Mouse (Mus musculus): ENCODE measurements around the gene Cep78. TPM values are rescaled to one million over a fixed set of nuclear protein-coding genes. Genes with fewer than 3 reads are reported as not detected.

Gene Cep78
- polyA plus RNA-seq, 1 experiment from 2014 or later: 16.3 TPM

DNA sequence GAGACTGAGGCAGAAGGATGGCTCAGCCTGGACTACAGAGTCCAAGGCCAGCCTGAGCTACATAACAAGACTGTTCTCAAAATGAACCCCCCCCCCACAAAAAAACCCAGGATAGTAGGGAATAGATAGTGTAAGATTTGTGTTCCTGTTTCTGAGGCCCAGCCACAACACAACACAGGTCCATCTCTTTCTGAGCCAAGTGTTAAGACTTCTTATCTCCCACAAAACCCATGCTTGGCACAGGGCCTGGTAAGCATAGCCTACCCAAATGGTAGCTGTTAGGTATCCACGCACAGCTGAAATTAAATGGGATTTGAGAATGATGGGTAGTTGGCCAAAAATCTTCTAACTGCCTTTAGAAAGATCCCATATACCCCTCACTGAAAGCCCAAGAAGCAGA is 74.3 kb downstream of the Cep78 start:
- H3K9me3 ChIP-seq (replicated peaks; ENCODE audit: control insufficient read depth, low read length): no peaks in the 10 kb centered on the region
- peaks cover 12% of the 10 kb centered on the region for H3K36me3 ChIP-seq (ENCODE audit: control insufficient read depth, insufficient read depth, low read length)
- no peak overlapping the region for H3K27ac ChIP-seq (ENCODE audit: low read depth, low read length)
- ATAC-seq (replicated peaks; ENCODE audit: insufficient number of reproducible peaks, low FRiP score, low TSS enrichment): no peak
- WGBS (ENCODE audit: insufficient replicate concordance): 77% methylated on average over 1 of the region's 1 CpGs
- H3K4me3 ChIP-seq (ENCODE audit: low read depth, low read length): no peak overlapping the region
- H3K27me3 ChIP-seq (ENCODE audit: control insufficient read depth, insufficient read depth, low read length): no peaks in the 10 kb centered on the region
- H3K9ac ChIP-seq (ENCODE audit: low read depth, low read length): no peak overlapping the region
- no peaks in the 10 kb centered on the region for H3K4me1 ChIP-seq (ENCODE audit: control insufficient read depth, insufficient read depth, low read length)
- no peak overlapping the region for H3K4me2 ChIP-seq

DNA sequence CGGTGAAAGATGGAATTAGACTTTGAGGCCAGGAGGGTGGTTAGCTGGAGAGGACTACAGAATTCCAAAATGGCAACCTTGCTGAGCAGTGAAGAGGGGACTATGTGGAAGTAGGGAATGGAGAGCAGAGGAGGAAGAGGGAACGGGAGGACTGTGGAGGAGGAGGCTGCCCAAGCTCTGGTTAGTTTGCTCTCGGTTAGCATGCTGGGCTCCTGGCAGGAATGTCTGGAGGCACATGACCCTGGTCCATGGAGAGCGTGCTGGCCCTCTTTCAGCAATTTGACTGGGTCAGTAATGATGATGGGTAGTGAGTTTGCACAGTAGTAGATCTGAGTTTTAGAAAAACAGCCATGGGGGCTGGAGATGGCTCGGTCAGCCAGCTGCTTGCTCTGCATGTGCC is 76.8 kb downstream of the Cep78 start:
- Histone ChIP-seq H3K9ac (ENCODE audit: low read depth, low read length) (no peak overlapping the region), H3K27me3 (ENCODE audit: control insufficient read depth, insufficient read depth, low read length) (no peaks in the 10 kb centered on the region), H3K9me3 (replicated peaks; ENCODE audit: control insufficient read depth, low read length) (no peaks in the 10 kb centered on the region), H3K4me1 (ENCODE audit: control insufficient read depth, insufficient read depth, low read length) (no peaks in the 10 kb centered on the region), H3K4me2 (no peak overlapping the region), H3K27ac (ENCODE audit: low read depth, low read length) (no peak overlapping the region), H3K36me3 (ENCODE audit: control insufficient read depth, insufficient read depth, low read length) (peaks cover 9% of the 10 kb centered on the region; the same call in 1 of the 2 replicates), H3K4me3 (ENCODE audit: low read depth, low read length) (no peak overlapping the region)
- 91% methylated on average over 5 of the region's 5 CpGs for WGBS (ENCODE audit: insufficient replicate concordance)
- no peak for ATAC-seq (replicated peaks; ENCODE audit: insufficient number of reproducible peaks, low FRiP score, low TSS enrichment)

Other genes with a start within 250 kb of the Cep78 start
- 47.2 and 52.8 TPM in 2 replicates for gene Psat1, start 37.7 kb downstream of the Cep78 start, polyA plus RNA-seq (2014; fragmentation: Nextera tagmentation; extraction: Ambion mirVana)
- 9.2 and 13.1 TPM in 2 replicates for gene Gnaq, start 147.8 kb upstream of the Cep78 start, polyA plus RNA-seq (2014; fragmentation: Nextera tagmentation; extraction: Ambion mirVana)

All from heart, embryonic 11.5 days (tissue).